Mouse (Mus musculus): ENCODE measurements around the gene Mmrn2. TPM values are rescaled to one million over a fixed set of nuclear protein-coding genes. Genes with fewer than 3 reads are reported as not detected.
A peak's percentile ranks its signal among the peaks of the same experiment; 100 is the strongest.
"Not testable (repeated sequence)": the region's sequence is repeated elsewhere in the genome, so short reads cannot be mapped to it uniquely, and the experiment has no call there.

Gene Mmrn2
- total RNA-seq, 1 experiment from 2014 or later: not detected

DNA sequence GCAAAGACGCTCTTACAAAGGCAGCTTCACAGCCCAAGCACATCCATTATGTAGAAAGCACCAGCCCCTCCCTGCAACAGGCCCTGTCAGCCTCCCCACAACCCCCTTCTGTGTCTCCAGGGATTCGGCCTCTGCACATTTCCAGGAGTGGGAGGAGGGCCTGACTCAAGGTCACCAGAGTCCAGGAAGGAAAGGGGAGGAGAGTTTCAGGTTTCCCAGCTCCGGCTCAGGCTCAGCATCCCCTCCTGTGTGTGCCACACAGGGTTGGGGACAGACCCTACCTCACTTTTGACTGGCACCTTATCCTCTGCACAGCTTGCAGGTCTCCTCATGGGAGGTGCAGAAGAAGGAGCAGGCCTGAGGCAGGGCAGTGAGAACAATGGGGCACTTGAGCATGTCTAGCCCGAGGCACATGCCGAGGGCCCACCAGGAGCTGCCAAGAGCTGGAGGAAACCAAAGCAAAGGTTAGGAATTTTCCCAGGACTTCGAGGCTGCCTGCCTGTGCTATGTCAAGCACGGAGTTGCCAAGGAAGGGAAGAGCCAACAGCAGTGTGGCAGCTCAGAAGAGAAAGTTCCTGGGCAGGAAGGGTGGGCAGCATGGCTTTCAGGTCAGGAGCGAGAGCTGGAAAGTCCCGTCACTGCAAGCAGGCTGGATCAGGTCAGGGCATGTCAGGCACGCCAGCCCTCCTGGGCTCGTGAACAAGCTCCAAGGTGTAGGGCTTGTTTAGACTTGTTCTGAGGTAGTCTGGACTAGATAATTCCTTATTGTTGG lies 3.5 kb downstream of the Mmrn2 start:
- no peak for ATAC-seq (replicated peaks in 1 of 2; ENCODE audit: insufficient read depth in 1 of 2, low FRiP score in 2 of 2, low TSS enrichment in 1 of 2, low read depth in 1 of 2, poor library complexity in 2 of 2, severe bottlenecking in 2 of 2)

- ATAC-seq (replicated peaks in 1 of 2; ENCODE audit: insufficient read depth in 1 of 2, low FRiP score in 2 of 2, low TSS enrichment in 1 of 2, low read depth in 1 of 2, poor library complexity in 2 of 2, severe bottlenecking in 2 of 2): no peak
Observed at GRCm38 (mm10) chr14:34382921-34383704, 7.8 kb downstream of the Mmrn2 start.

DNA sequence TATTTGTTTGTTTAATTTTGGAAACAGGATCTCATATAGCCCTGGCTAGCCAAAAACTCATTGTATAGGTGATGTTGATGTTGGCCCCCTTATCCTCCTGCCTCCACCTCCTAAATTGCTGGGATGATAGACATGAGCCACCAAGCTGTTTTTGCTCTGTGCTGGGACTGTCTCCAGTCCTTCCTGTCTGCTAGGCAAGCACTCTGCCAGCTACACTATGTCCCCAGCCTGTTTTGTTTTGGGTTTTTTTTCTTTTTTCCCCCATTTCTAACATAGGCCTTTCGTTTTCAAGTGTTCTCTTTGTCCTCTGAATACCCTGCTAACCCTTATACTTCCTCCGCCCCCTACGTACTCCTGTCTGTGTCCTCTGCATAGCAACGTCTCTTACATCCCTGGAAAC lies 18.0 kb downstream of the Mmrn2 start:
- ATAC-seq (replicated peaks in 1 of 2; ENCODE audit: insufficient read depth in 1 of 2, low FRiP score in 2 of 2, low TSS enrichment in 1 of 2, low read depth in 1 of 2, poor library complexity in 2 of 2, severe bottlenecking in 2 of 2): no peak

- ATAC-seq (replicated peaks in 1 of 2; ENCODE audit: insufficient read depth in 1 of 2, low FRiP score in 2 of 2, low TSS enrichment in 1 of 2, low read depth in 1 of 2, poor library complexity in 2 of 2, severe bottlenecking in 2 of 2): no peak
Observed at GRCm38 (mm10) chr14:34397871-34398270, 22.6 kb downstream of the Mmrn2 start.

GRCm38 (mm10) chr14:34398901-34399300 lies 23.6 kb downstream of the Mmrn2 start:
- ATAC-seq (replicated peaks in 1 of 2; ENCODE audit: insufficient read depth in 1 of 2, low FRiP score in 2 of 2, low TSS enrichment in 1 of 2, low read depth in 1 of 2, poor library complexity in 2 of 2, severe bottlenecking in 2 of 2): no peak

GRCm38 (mm10) chr14:34399301-34399700 lies 24.0 kb downstream of the Mmrn2 start:
- no peak for ATAC-seq (replicated peaks in 1 of 2; ENCODE audit: insufficient read depth in 1 of 2, low FRiP score in 2 of 2, low TSS enrichment in 1 of 2, low read depth in 1 of 2, poor library complexity in 2 of 2, severe bottlenecking in 2 of 2)

DNA sequence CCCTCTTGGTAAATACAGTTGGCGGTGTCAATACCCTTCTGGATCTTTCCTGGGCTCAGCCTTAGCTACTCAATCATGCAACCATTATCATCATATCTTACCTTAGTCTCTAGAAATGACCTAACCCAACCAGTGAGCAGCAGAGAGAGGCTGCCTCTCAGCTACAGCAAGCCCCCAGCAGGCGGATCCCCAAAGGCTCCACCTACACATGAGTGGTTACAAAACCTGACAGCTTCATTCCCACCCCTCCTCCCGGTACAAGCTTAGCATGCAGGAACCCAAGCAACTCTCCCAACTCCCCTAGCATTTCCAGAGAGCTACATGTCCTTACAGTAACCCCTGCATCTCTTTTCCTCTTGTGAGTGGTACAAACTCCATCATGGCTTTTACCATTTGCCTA lies 24.8 kb downstream of the Mmrn2 start:
- ATAC-seq (replicated peaks in 1 of 2; ENCODE audit: insufficient read depth in 1 of 2, low FRiP score in 2 of 2, low TSS enrichment in 1 of 2, low read depth in 1 of 2, poor library complexity in 2 of 2, severe bottlenecking in 2 of 2): no peak

- ATAC-seq (replicated peaks in 1 of 2; ENCODE audit: insufficient read depth in 1 of 2, low FRiP score in 2 of 2, low TSS enrichment in 1 of 2, low read depth in 1 of 2, poor library complexity in 2 of 2, severe bottlenecking in 2 of 2): peak; percentile 97 to 98
Observed at GRCm38 (mm10) chr14:34401135-34401534, 25.9 kb downstream of the Mmrn2 start.

DNA sequence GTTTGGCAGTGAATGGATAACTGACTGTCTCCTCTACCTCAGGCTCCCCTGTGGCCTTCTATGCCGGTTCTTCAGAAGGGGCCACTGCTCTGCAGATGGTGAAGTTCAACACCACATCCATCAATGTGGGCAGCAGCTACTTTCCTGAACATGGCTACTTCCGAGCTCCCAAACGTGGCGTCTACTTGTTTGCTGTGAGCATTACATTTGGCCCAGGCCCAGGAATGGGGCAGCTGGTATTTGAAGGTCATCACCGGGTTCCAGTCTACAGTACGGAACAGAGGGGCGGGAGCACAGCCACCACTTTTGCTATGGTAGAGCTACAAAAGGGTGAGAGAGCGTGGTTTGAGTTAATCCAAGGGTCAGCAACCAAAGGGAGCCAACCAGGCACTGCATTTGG lies 27.6 kb downstream of the Mmrn2 start:
- no peak for ATAC-seq (replicated peaks in 1 of 2; ENCODE audit: insufficient read depth in 1 of 2, low FRiP score in 2 of 2, low TSS enrichment in 1 of 2, low read depth in 1 of 2, poor library complexity in 2 of 2, severe bottlenecking in 2 of 2)

DNA sequence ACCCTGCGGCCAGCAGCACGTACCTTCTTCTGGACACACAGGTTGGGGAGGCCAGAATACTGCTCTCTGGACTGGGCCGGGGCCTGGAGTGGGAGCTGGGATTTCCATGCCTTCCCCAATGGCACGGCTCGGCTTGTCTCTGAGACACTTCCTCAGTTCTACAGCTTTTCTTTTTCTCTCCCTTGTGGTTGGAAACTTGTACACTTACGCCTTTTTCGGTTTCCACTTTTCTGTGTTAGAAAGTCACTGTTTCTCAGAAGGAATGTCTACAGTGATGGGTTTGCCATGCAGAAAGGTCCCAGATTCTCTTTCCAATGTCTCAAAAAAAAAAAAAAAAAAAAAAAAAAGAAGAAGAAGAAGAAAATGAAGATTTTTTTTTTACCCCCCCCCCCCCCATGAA lies 28.2 kb downstream of the Mmrn2 start:
- no peak for ATAC-seq (replicated peaks in 1 of 2; ENCODE audit: insufficient read depth in 1 of 2, low FRiP score in 2 of 2, low TSS enrichment in 1 of 2, low read depth in 1 of 2, poor library complexity in 2 of 2, severe bottlenecking in 2 of 2)

DNA sequence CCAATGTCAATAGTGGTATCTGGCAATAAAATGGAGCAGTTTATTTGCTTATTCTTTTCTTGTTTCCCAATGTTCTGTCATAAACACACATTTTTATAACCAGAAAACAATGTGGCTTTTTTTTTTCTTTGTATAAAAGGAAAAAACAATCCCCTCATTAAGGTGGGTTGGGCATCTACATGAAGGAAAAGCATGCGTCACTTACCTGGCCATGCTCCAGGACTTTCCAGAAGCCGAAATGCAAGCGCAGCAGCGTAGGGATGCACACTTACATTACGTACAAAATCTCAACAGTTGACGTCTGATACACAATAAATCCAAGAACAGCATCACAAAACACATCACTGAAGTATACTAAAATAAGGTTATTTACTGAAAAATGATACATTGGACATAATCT lies 35.5 kb downstream of the Mmrn2 start:
- no peak for ATAC-seq (replicated peaks in 1 of 2; ENCODE audit: insufficient read depth in 1 of 2, low FRiP score in 2 of 2, low TSS enrichment in 1 of 2, low read depth in 1 of 2, poor library complexity in 2 of 2, severe bottlenecking in 2 of 2)

DNA sequence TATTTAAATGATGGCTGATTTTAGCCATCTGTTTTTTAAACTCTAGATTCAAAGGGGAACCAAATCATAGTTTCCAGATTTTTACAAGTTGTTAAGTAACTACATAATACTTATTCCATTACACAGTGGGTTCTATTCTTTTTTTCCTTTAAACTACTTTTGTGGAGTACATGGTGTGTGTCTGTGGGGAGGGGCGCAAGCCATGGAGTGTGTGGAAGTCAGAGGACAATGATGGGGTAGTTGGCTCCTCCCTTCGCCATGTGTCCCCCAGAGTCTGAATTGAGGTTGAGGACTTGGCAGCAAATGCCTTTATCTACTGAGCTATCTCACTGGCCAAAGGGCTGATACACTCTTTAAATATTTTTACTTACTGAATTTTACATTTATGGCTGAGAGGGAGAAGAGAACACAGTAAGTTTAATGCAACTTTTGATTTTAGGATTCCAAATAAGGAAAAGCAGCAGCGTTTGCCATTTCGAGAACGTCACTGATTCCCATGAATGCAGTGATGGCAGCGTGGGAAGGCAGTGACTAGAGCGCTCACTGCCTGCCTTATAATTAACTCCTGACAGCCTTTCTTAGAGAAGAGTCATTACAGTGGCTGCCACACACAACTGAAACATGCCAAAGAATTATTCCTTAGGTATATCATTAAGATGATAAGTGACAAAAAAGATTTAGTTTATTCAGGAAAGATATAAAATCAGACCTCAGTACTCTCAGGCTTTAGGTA lies 37.1 kb downstream of the Mmrn2 start:
- no peak for ATAC-seq (replicated peaks in 1 of 2; ENCODE audit: insufficient read depth in 1 of 2, low FRiP score in 2 of 2, low TSS enrichment in 1 of 2, low read depth in 1 of 2, poor library complexity in 2 of 2, severe bottlenecking in 2 of 2)

- ATAC-seq (replicated peaks in 1 of 2; ENCODE audit: insufficient read depth in 1 of 2, low FRiP score in 2 of 2, low TSS enrichment in 1 of 2, low read depth in 1 of 2, poor library complexity in 2 of 2, severe bottlenecking in 2 of 2): not testable (repeated sequence)
Observed at GRCm38 (mm10) chr14:34416946-34417345, 41.7 kb downstream of the Mmrn2 start.

GRCm38 (mm10) chr14:34417501-34417900 lies 42.2 kb downstream of the Mmrn2 start:
- no peak for ATAC-seq (replicated peaks in 1 of 2; ENCODE audit: insufficient read depth in 1 of 2, low FRiP score in 2 of 2, low TSS enrichment in 1 of 2, low read depth in 1 of 2, poor library complexity in 2 of 2, severe bottlenecking in 2 of 2)

- no peak for ATAC-seq (replicated peaks in 1 of 2; ENCODE audit: insufficient read depth in 1 of 2, low FRiP score in 2 of 2, low TSS enrichment in 1 of 2, low read depth in 1 of 2, poor library complexity in 2 of 2, severe bottlenecking in 2 of 2)
Observed at GRCm38 (mm10) chr14:34421078-34421477, 45.8 kb downstream of the Mmrn2 start.

GRCm38 (mm10) chr14:34428274-34428673 lies 53.0 kb downstream of the Mmrn2 start:
- ATAC-seq (replicated peaks in 1 of 2; ENCODE audit: insufficient read depth in 1 of 2, low FRiP score in 2 of 2, low TSS enrichment in 1 of 2, low read depth in 1 of 2, poor library complexity in 2 of 2, severe bottlenecking in 2 of 2): no peak

- no peak for ATAC-seq (replicated peaks in 1 of 2; ENCODE audit: insufficient read depth in 1 of 2, low FRiP score in 2 of 2, low TSS enrichment in 1 of 2, low read depth in 1 of 2, poor library complexity in 2 of 2, severe bottlenecking in 2 of 2)
Observed at GRCm38 (mm10) chr14:34429069-34429468, 53.8 kb downstream of the Mmrn2 start.

- ATAC-seq (replicated peaks in 1 of 2; ENCODE audit: insufficient read depth in 1 of 2, low FRiP score in 2 of 2, low TSS enrichment in 1 of 2, low read depth in 1 of 2, poor library complexity in 2 of 2, severe bottlenecking in 2 of 2): no peak
Observed at GRCm38 (mm10) chr14:34440526-34441066, 65.3 kb downstream of the Mmrn2 start.

All from hematopoietic stem cell, adult 5-6 weeks (primary cell).